Mouse (Mus musculus) adrenal gland, adult 2 months (tissue): ENCODE measurements at regions not wholly inside any gene's neighbourhood (a gene's known extent, or its start where the extent isn't known, plus 50 kb on each side); places are given as distances from the start of the nearest gene placed in this dataset.

Experiments used
- DNase-seq: peaks from one replicate; pipeline ENCODE4 v3.0.0; 2021

- DNase-seq: no peak
Measured at GRCm38 (mm10) chr3:63638572-63638971, 154.9 kb upstream of the Gm34302 start.

DNA sequence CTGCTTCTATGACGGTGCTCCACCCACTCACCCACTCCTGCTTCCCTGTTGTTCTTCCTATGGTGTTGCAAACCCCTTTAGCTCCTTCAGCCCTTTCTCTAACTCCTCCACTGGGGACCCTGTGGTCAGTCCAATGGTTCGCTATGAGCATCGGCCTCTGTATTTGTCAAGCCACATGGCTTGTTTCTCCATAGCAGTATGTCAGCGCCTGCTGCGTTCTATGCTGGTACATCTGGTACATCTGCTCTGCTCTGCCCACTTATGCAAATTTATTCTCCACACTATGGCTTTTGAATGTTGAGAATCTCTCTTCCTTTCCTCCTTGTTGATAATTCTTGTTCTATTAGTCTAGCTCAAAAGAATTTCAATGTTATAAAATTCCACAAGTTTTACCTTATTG is 154.2 kb upstream of the Gm34302 start:
- no peak for DNase-seq

- DNase-seq: no peak
Measured at GRCm38 (mm10) chr3:63627724-63628123, 144.0 kb upstream of the Gm34302 start.

- DNase-seq: no peak
Measured at GRCm38 (mm10) chr3:63616127-63616526, 132.4 kb upstream of the Gm34302 start.

DNA sequence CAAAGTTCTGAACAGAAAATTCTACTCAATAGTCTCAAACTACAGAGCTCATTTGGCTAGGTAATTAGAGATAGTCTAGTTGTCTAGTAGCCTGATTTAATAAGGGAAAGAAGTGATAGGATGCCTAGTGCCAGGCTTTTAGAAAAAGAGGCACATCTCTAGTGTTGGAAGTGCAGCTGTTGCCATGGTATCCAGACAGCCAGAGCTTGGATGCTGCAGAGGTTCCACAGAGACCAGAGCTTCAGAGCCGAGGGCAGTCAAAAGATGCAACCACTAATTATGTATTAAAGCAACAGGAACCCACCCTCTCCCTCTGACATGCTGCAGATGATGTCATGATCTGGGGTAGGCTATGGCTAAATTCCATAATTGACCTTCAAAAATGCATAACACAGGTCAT is 130.0 kb upstream of the Gm34302 start:
- DNase-seq: no peak

- no peak for DNase-seq
Measured at GRCm38 (mm10) chr3:63612767-63613363, 129.2 kb upstream of the Gm34302 start.

DNA sequence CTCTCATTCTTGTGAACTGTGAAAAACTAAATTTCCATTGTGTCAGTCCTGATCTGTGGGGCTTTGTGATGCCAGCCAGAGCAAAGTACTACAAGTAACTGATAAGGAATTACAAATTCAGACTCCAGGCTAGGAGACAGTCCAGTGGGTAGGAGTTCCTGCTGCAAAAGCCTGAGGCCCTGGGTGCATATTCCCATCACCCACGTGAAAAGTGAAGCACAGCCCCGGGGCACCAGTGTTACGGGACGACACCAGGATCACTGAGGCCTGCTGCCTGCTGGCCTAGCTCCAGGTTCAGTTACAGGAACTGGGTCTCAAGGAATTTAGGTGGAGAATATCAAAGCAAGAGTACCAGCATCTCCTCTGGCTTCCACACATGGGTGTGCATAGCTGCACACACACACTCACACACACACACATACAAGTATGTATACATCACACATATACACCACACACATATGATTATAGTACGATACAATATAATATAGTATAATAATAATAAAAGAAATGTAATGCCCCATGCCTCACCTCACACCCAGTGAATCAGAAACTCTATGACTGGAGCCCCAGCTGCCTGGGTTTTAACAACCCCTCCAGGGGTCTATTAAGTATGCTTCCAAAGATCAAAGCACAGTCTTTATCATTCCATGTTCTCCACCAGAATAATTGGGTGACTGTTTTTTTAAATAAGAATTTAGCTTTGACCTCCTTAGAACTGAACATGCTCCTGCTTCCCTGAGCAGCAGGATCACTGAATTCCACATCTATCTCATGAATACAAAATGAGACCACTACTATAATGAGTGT is 126.6 kb upstream of the Gm34302 start:
- no peak for DNase-seq

- no peak for DNase-seq
Measured at GRCm38 (mm10) chr3:63609454-63610112, 125.9 kb upstream of the Gm34302 start.

DNA sequence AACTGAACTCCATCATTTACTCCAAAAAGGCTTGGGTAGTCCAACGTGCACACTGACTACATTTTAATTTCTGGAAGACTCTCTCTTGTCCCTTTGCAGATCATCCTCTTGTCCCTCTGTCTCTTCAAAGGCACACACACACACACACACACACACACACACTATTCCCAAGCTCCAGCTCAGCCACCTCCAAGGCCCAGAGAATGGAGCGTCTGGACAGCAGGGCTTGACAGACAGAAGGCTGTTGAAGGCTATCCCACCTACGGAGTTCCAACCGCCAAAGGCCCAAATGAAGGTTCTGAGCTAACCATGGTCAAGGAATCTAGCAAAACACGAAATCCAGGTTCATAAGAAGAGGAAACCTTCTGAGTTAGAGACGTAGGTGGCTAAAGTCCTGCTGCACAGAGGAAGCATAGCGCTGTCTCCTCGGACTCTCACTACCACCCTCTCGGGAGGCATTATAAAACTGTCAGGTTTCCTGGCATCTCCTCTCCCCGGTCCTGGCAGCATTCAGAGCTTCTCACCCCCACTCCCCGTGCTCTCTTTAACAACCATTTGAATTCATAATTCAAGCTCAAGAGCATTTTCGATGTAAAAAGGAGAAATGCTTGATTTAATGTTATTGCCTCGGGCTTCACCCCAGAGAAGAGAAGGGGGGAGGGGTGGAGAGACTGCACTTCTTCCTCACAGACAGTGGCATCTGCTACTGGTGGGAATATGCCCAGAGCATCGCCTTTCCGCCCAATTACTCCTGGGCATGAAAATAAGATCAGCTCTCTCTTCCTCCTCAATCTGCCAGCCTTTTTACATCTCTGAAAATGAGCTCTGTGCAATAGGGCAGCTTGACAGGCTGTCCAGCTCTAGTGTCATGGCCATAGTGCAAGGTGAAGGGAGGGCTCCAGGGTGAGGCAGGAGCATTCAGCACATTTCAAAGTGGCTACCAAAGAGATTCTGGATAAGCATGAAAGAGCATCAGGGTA is 99.3 kb upstream of the Gm34302 start:
- DNase-seq: no peak

GRCm38 (mm10) chr3:63582180-63582579 is 98.5 kb upstream of the Gm34302 start:
- DNase-seq: no peak

GRCm38 (mm10) chr3:63570607-63571353 is 87.1 kb upstream of the Gm34302 start:
- DNase-seq: peak; percentile 62

DNA sequence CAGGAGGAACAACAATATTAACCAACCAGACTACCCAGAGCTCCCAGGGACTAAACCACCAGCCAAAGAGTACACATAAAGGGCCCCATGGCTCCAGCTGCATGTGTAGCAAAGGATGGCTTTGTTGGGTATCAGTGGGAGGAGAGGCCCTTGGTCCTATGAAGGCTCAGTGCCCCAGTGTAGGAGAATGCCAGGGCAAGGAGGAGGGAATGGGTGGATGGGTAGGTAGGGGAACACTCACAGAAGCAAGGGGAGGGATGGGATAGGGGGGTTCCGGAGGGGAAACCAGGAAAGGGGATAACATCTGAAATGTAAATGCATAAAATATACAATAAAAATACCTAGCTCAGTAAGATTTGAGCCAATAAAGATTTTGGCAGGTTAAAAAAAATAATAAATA is 86.4 kb upstream of the Gm34302 start:
- DNase-seq: no peak

DNA sequence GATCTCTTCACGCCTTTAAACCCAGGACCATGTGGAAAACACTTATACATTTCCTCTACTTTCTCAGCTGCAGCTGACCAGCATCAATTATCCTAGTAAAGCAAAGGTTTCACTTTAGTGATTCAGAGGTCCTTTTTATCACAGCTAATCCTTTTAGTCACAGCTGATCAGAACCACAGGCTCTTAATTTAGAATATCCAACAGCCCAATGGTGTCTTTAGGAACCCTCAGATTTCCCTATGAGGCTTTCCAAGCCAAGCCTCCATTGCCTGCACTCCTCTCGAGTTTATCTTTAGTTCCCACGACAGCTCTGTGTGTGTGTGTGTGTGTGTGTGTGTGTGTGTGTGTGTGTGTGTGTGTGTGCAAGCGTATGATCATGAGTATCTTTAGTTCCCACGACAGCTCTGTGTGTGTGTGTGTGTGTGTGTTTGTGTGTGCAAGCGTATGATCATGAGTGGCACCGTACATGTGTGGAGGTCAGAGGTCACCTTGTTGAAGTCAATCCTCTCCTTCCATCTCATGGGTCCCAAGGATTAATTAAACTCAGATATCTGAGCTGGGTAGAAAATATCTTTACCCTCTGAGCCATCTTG is 85.4 kb upstream of the Gm34302 start:
- DNase-seq: no peak

DNA sequence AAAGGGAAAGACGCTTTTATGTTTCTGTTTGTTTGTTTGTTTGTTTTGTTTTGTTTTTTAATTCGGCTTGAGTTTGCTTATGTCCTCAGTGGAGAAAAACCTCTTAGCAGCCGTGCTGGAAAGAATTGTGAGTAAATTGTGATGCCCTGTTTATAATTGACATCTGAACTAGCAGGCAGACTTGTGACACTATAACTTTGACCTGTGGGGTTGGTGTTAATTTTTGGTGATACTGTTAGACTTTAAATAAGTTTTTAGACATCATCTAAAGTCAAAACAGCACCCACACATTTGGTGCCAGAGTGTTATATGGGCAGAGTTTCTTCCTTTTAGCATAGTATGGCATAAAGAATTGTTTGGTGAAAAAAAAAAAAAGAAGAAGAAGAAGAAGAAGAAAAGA is 84.0 kb upstream of the Gm34302 start:
- no peak for DNase-seq

DNA sequence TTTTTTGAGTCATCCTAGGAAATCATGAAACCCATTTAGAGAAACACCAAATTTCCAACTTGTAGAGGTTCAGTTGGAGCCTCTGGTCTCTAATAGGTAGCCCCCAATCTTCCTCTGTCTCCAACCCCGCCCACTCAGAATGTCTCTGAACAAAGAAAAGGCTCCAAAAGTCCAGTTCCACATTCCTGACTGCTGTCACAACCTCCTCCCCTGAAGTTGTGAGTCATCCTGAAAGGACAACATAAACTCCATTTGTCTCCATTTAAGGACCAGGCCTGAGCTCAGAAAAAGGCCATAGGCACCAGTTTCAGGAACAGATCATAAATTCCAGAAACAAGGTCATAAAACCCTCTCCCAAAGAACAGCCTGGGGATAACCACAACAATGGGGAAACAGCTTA is 79.4 kb upstream of the Gm34302 start:
- no peak for DNase-seq

DNA sequence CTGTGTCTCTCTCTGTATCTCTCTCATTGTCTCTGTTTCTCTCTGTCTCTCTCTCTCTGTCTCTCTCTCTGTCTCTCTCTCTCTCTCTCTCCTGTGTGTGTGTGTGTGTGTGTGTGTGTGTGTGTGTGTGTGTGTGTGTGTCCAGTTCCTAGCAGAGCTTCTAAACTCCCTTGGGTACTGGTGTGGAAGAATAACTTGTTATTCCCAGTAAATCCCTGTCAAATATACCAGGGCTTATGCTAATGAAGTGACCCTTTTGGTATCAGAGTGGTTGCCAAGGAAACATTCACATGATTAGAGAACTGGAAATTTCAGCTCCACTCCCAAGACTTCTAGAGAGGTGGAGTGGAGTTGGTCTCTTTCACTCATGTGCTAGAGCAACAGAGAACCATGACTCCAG is 78.9 kb upstream of the Gm34302 start:
- no peak for DNase-seq

DNA sequence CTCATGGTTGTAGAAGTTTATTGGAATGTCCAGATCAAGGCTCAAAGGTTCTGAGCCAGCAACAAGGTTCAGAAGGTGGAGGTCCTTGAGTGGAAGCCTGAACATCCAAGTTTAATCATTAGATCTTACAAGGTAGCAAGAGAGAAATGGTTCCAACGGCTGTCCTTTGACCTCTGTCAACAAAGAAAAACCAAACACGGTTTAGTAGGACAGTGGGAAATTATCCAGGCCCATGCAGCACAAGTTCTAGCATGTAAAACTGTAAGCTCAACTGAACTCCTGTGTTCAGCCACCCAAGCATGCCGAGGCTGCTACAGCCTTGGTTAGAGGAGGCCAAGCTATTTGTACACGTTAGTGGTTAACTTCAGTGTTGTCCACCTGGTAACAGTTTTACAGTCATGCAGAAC is 77.1 kb upstream of the Gm34302 start:
- no peak for DNase-seq

GRCm38 (mm10) chr3:63556741-63557140 is 73.1 kb upstream of the Gm34302 start:
- DNase-seq: peak; percentile 12

DNA sequence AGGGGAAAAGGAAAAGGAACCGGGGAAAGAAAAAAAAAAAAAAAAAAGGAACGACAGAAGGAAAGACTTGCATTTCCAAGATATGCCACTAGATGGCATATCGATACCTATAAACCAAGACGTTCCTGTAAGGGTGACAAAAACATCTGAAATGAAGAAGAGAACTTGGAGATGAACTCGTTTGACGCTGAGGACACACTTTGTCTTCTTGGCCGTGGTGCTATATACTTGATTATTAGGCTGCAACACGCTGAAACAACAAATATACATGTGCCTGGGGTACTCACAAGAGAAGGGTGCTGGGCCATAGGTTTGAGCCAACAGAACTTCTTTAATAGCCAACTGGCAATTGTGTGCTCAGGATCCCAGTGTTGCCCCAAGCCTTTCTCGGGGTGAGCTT is 71.2 kb upstream of the Gm34302 start:
- no peak for DNase-seq

DNA sequence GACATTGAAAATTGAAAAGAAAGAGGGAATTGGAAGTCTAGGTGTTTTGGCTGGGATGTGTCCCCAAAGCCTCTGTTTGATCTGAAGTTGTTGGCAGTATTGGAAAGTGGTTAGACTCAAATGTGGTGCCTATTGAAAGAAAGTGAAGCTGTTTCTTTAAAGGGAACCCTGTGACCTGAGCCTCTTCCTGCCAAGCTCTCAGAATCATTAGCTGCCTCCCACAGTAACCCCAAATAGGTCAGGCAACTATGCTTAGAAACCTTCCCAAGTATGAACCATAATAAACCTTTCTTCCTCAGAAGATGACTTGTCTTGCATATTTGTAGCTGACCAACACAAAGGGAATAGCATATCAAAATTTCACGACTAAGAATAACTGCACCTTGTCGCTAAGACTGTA is 69.7 kb upstream of the Gm34302 start:
- DNase-seq: no peak

- no peak for DNase-seq
Measured at GRCm38 (mm10) chr3:63551661-63552060, 68.0 kb upstream of the Gm34302 start.
